Mouse (Mus musculus) liver, embryonic 14.5 days (tissue): ENCODE measurements around the gene Skap2. TPM values are rescaled to one million over a fixed set of nuclear protein-coding genes. Genes with fewer than 3 reads are reported as not detected.

Experiments used
- ATAC-seq: fragments of 200-750 bp; cut with Nextera tagmentation; 2 replicates; pipeline ENCODE4 v1.8.0; 2017; ENCODE audit warnings: moderate number of reproducible peaks, mild to moderate bottlenecking, moderate library complexity; ENCODE audit not compliant: insufficient read depth
- DNase-seq, 3 experiments: peaks; one replicate each; pipeline ENCODE4 v3.0.0-alpha.2; 2012 to 2013; ENCODE audit warnings: low read depth in 3 of 3, low spot score in 3 of 3
- H3K27ac ChIP-seq: fragments of 300-500 bp; sonication (generic); 2 replicates; pipeline ENCODE4 v1.5.1; 2014; ENCODE audit warnings: moderate library complexity, mild to moderate bottlenecking, control low read depth, inconsistent platforms
- H3K27me3 ChIP-seq: fragments of 300-500 bp; sonication (generic); 2 replicates; pipeline ENCODE4 v1.6.1; 2014; ENCODE audit warnings: mild to moderate bottlenecking, low read length, moderate library complexity; ENCODE audit not compliant: control insufficient read depth, insufficient read depth
- H3K36me3 ChIP-seq: fragments of 300-500 bp; sonication (generic); replicated peaks from 2 replicates; pipeline ENCODE4 v1.6.1; 2014; ENCODE audit warnings: low read depth; ENCODE audit not compliant: control insufficient read depth, insufficient read depth
- H3K4me1 ChIP-seq, 2 experiments: fragments of 200-500 bp in 1 of 2; fragments of 300-500 bp in 1 of 2; sonication (generic) in 1 of 2; replicated peaks; 2 replicates each; pipeline ENCODE4 v1.6.1; 2012 to 2014; ENCODE audit warnings: antibody characterized with exemption in 1 of 2, inconsistent platforms in 1 of 2, low read length in 1 of 2; ENCODE audit not compliant: control insufficient read depth in 2 of 2, insufficient read depth in 2 of 2
- H3K4me2 ChIP-seq: fragments of 300-500 bp; sonication (generic); 2 replicates; pipeline ENCODE4 v1.6.1; 2014; ENCODE audit warnings: low read depth, mild to moderate bottlenecking, control low read depth, moderate library complexity
- H3K4me3 ChIP-seq, 2 experiments: fragments of 200-500 bp in 1 of 2; fragments of 300-500 bp in 1 of 2; sonication (generic) in 1 of 2; 2 replicates each; pipeline ENCODE4 v1.5.1; 2012 to 2014; ENCODE audit warnings: low read depth in 2 of 2, low read length in 2 of 2, mild to moderate bottlenecking in 2 of 2, control low read depth in 1 of 2, inconsistent platforms in 1 of 2, moderate library complexity in 1 of 2; ENCODE audit not compliant: insufficient read depth in 1 of 2
- H3K9ac ChIP-seq: fragments of 300-500 bp; sonication (generic); replicated peaks from 2 replicates; pipeline ENCODE4 v1.6.1; 2014; ENCODE audit warnings: mild to moderate bottlenecking, control low read depth, moderate library complexity
- H3K9me3 ChIP-seq: fragments of 300-500 bp; sonication (generic); 2 replicates; pipeline ENCODE4 v1.6.1; 2016; ENCODE audit warnings: low read length, mixed read lengths; ENCODE audit not compliant: control insufficient read depth
- CTCF ChIP-seq: IDR thresholded peaks from 2 replicates; pipeline ENCODE4 v1.5.1; 2016; ENCODE audit warnings: antibody characterized with exemption, low read depth, control low read depth
- EP300 ChIP-seq: IDR thresholded peaks from 2 replicates; pipeline ENCODE4 v1.6.1; 2016; ENCODE audit warnings: antibody characterized with exemption, low read depth
- WGBS: fragments of 180-500 bp; shearing (Covaris S2); extraction: QIAGEN DNeasy Blood & Tissue Kit; methylation state at CpG from one replicate; pipeline ENCODE4 v1.1.7; 2014; ENCODE audit not compliant: insufficient replicate concordance; 5-methylcytosine and 5-hydroxymethylcytosine counted together
- polyA plus RNA-seq, 2 experiments: library from polyadenylated mRNA; depleted of rRNA in 1 of 2; stranded (reverse) in 1 of 2; unstranded in 1 of 2; fragments of >200 nt; fragmentation: Nextera tagmentation in 1 of 2; extraction: Ambion mirVana in 1 of 2; gene quantifications; 2 replicates each; pipeline versions ENCODE4 v1.2.1 to v1.2.3; 2012 to 2014

Skap2 gene
- polyA plus RNA-seq, 2 experiments, result 10.1 to 18.4 TPM

DNA sequence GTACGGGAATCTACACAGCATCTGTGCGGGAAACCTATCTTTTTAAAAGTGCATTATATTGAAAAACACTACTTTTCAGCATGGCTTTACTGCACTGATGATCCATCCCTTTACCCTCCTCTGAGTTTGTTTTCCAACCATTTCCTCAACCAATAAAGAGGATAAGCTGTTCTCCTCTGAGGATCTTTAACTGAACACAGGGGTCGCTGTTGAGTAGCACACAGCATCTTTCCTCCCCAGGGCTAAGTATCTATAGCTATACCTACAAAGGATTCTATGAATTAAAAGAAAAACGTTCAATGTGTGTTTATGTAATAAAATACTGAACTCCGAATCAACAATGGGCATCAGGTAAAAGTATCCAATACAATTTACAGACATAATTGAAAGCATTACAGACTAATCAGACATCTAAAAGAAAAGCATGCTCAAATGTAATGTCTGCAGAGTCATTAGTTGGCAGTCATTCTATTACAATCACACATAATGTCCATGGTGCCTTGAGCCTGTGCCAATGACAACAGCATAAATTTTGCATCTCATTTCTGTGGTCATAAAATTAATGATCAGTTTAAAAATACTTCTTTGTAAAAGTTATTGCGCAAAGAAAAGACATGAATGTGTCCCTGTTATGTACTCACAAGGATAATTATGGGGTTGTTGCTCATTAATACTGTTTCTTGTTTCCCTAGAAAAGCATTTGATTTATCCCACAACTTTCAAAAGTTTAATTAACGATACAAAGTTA, 13.8 kb downstream of the Skap2 start:
- TF ChIP-seq CTCF (peak; percentile 44; the same call in 1 of the 2 replicates), EP300 (no peak)
- no peak overlapping the region for H3K27ac ChIP-seq
- H3K4me1 ChIP-seq, result no peaks in the 10 kb centered on the region
- DNase-seq (no peak), ATAC-seq (no peak)
- H3K9ac ChIP-seq, result no peak overlapping the region
- H3K36me3 ChIP-seq, result no peaks in the 10 kb centered on the region
- no peak overlapping the region for H3K4me3 ChIP-seq
- H3K9me3 ChIP-seq, result no peaks in the 10 kb centered on the region
- no peaks in the 10 kb centered on the region for H3K27me3 ChIP-seq
- H3K4me2 ChIP-seq, result no peak overlapping the region
- WGBS, result 50% methylated on average over 7 of the region's 7 CpGs

DNA sequence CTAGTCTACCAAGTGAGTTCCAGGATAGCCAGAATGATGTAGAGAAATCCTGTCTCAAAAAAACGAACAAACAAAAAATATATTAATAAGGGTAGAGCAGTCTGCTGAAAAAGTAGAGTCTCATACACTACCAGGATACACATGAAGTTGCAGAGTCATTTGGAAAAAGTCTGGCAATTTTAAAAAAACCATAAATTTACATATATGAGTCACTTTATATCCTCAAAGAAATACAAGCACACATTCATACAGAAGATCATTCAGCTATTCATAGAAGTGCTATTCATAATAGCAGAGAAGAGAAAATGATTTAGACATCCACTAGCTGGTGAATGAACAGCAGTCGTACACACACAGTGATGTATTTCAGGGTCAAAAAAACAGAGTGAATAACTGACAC, 24.4 kb downstream of the Skap2 start:
- Histone ChIP-seq H3K4me1 (no peaks in the 10 kb centered on the region), H3K27ac (no peak overlapping the region), H3K9me3 (no peaks in the 10 kb centered on the region), H3K9ac (no peak overlapping the region), H3K4me3 (no peak overlapping the region), H3K4me2 (no peak overlapping the region), H3K36me3 (no peaks in the 10 kb centered on the region), H3K27me3 (no peaks in the 10 kb centered on the region)
- ATAC-seq (no peak), DNase-seq (no peak)
- WGBS, result 57% methylated on average over 2 of the region's 2 CpGs
- no peak for TF ChIP-seq EP300
- TF ChIP-seq CTCF, result no peak

DNA sequence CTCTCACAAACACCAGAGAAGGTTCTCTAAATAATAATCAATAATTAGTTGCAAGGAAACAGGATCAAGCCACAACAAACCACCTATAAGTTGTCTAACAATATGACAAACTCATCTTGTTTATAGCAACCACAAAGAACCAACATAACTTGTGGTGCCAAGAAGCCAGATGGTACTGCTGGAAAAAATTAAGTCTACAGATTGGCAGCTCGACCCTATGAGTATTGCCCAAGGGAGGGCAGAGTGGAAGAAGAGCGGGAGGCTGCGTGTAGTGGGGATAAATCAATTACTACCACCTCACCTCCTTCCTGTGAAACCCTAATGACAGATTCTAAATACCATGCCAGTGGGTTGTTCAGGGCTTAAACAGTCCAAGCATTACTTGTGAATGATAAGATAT, 34.7 kb downstream of the Skap2 start:
- Histone ChIP-seq H3K9me3 (no peaks in the 10 kb centered on the region), H3K9ac (no peak overlapping the region), H3K36me3 (no peaks in the 10 kb centered on the region), H3K4me1 (no peaks in the 10 kb centered on the region), H3K27ac (no peak overlapping the region), H3K4me2 (no peak overlapping the region), H3K27me3 (no peaks in the 10 kb centered on the region), H3K4me3 (no peak overlapping the region)
- DNase-seq (no peak), ATAC-seq (no peak)
- TF ChIP-seq CTCF (no peak), EP300 (no peak)
- WGBS, result 68% methylated on average over 3 of the region's 3 CpGs

DNA sequence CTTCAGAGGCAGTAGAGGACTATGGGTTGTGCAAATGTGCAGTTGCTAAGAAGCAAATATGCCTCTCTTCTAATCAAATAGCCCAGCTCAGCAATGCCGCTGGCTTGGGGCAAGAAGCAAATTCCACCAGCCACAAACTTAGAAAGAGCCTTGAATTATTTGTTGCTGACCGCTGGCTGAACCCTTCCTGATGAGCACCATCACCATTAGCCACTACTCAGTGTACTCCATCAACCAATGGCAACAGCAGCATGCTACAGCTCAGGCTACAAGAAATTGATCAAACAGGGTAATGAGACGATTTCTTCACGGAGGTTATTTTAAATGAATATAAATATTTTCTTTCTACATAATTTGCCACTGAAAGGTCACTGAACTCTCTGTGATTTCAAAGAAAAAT, 36.6 kb downstream of the Skap2 start:
- no peak for DNase-seq
- H3K9me3 ChIP-seq, result no peaks in the 10 kb centered on the region
- H3K36me3 ChIP-seq, result no peaks in the 10 kb centered on the region
- no peak overlapping the region for H3K27ac ChIP-seq
- no peak overlapping the region for H3K9ac ChIP-seq
- no peaks in the 10 kb centered on the region for H3K27me3 ChIP-seq
- 65% methylated on average over 4 of the region's 4 CpGs for WGBS
- no peak for TF ChIP-seq CTCF
- TF ChIP-seq EP300, result no peak
- no peak overlapping the region for H3K4me3 ChIP-seq
- H3K4me1 ChIP-seq, result no peaks in the 10 kb centered on the region
- no peak for ATAC-seq
- no peak overlapping the region for H3K4me2 ChIP-seq

DNA sequence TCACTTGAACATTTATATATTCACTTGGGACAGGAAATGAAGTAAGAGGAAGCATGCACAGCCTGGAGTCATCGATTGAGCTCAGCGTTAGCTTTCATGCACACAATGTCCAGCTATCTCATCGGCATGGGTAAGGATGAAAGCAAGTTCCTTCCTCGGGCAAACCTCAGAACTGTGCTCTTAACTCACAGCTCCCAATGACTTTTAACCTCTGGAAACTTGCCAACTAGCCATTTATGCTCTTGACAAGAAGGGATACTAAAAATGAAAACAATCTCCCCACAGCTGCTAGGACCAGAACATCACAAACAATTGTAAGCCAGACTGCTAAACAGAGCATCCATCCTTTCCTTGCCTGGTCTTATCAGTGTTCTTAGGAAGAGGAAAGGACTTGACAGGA, 53.4 kb downstream of the Skap2 start:
- Histone ChIP-seq H3K27me3 (no peaks in the 10 kb centered on the region), H3K4me2 (no peak overlapping the region), H3K9ac (no peak overlapping the region), H3K4me1 (0 out of 4 replicates have a peak, but pooled peaks cover 0 to 2% of the 10 kb centered on the region in 2 experiments), H3K9me3 (no peaks in the 10 kb centered on the region), H3K27ac (no peak overlapping the region), H3K4me3 (no peak overlapping the region), H3K36me3 (no peaks in the 10 kb centered on the region)
- ATAC-seq (no peak), DNase-seq (no peak)
- TF ChIP-seq EP300 (no peak), CTCF (no peak)
- WGBS, result 27% methylated on average over 4 of the region's 4 CpGs
